Mouse (Mus musculus) liver, embryonic 15.5 days (tissue): ENCODE measurements around the gene Bmp4. TPM values are rescaled to one million over a fixed set of nuclear protein-coding genes. Genes with fewer than 3 reads are reported as not detected.

Source experiments
- ATAC-seq: fragments of 200-750 bp; cut with Nextera tagmentation; 2 replicates; pipeline ENCODE4 v1.8.0; 2017; ENCODE audit warnings: moderate number of reproducible peaks, mild to moderate bottlenecking, moderate library complexity; ENCODE audit not compliant: insufficient read depth
- H3K27ac ChIP-seq: fragments of 300-500 bp; sonication (generic); replicated peaks from 2 replicates; pipeline ENCODE4 v1.5.1; 2015; ENCODE audit warnings: mild to moderate bottlenecking, inconsistent platforms
- H3K27me3 ChIP-seq: fragments of 300-500 bp; sonication (generic); 2 replicates; pipeline ENCODE4 v1.6.1; 2015; ENCODE audit warnings: mild to moderate bottlenecking, inconsistent platforms
- H3K36me3 ChIP-seq: fragments of 300-500 bp; sonication (generic); replicated peaks from 2 replicates; pipeline ENCODE4 v1.6.1; 2015; ENCODE audit warnings: moderate library complexity, mild to moderate bottlenecking, inconsistent platforms
- H3K4me1 ChIP-seq: fragments of 300-500 bp; sonication (generic); replicated peaks from 2 replicates; pipeline ENCODE4 v1.6.1; 2015; ENCODE audit warnings: inconsistent platforms
- H3K4me2 ChIP-seq: fragments of 300-500 bp; sonication (generic); 2 replicates; pipeline ENCODE4 v1.6.1; 2015; ENCODE audit warnings: moderate library complexity, mild to moderate bottlenecking, inconsistent platforms
- H3K4me3 ChIP-seq: fragments of 300-500 bp; sonication (generic); replicated peaks from 2 replicates; pipeline ENCODE4 v1.5.1; 2015; ENCODE audit warnings: mild to moderate bottlenecking, inconsistent platforms
- H3K9ac ChIP-seq: fragments of 300-500 bp; sonication (generic); 2 replicates; pipeline ENCODE4 v1.6.1; 2015; ENCODE audit warnings: moderate library complexity, mild to moderate bottlenecking, inconsistent platforms
- H3K9me3 ChIP-seq: fragments of 300-500 bp; sonication (generic); replicated peaks from 2 replicates; pipeline ENCODE4 v1.6.1; 2016; ENCODE audit warnings: inconsistent platforms
- WGBS: fragments of 180-500 bp; shearing (Covaris S2); methylation state at CpG from one replicate; pipeline ENCODE4 v1.1.7; 2015; ENCODE audit warnings: mixed read lengths; ENCODE audit not compliant: insufficient replicate concordance; 5-methylcytosine and 5-hydroxymethylcytosine counted together
- polyA plus RNA-seq: library from polyadenylated mRNA; unstranded; fragments of >200 nt; fragmentation: Nextera tagmentation; extraction: Ambion mirVana; gene quantifications from 2 replicates; pipeline ENCODE4 v1.2.1, GENCODE M21; 2015

Bmp4 gene
- polyA plus RNA-seq, 1 experiment from 2014 or later, result 0.89 TPM

GRCm38 (mm10) chr14:46408319-46408718 is 17.9 kb upstream of the Bmp4 start:
- Histone ChIP-seq H3K9ac (no peak overlapping the region), H3K27me3 (no peaks in the 10 kb centered on the region), H3K9me3 (no peaks in the 10 kb centered on the region), H3K4me2 (no peak overlapping the region), H3K4me3 (no peak overlapping the region), H3K4me1 (no peaks in the 10 kb centered on the region), H3K27ac (no peak overlapping the region), H3K36me3 (no peaks in the 10 kb centered on the region)
- WGBS, result 67% methylated on average over 3 of the region's 3 CpGs
- no peak for ATAC-seq

DNA sequence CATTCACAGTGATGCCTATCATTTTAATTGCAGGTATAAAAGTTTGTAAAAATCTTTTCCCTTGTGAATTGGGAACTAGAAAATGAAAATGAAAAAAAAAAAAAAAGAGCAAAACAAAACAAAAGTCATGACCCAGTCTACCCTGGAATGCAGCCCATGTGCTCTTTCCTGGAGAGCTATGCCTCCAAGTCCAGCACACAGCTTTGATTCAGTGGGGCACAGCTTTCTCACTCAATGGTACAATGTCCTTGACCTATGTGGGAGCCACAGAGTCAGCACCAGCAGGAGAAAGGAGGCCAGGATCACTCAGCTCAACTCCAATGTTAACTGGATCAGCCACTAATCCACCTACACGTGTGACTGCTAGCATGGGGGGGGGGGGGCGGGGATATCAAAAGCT is 9.5 kb upstream of the Bmp4 start:
- 72% methylated on average over 2 of the region's 2 CpGs for WGBS
- peaks cover 60% of the 10 kb centered on the region for H3K27me3 ChIP-seq

GRCm38 (mm10) chr14:46398091-46398695 is 7.7 kb upstream of the Bmp4 start:
- H3K4me3 ChIP-seq, result peak overlapping the region; percentile 7; the same call in 1 of the 2 replicates
- H3K9ac ChIP-seq, result no peak overlapping the region
- 3% methylated on average over 27 of the region's 27 CpGs for WGBS
- no peak overlapping the region for H3K27ac ChIP-seq
- ATAC-seq, result no peak
- H3K4me1 ChIP-seq, result no peaks in the 10 kb centered on the region; the same call in 1 of the 2 replicates
- peaks cover 68% of the 10 kb centered on the region for H3K27me3 ChIP-seq
- no peaks in the 10 kb centered on the region for H3K9me3 ChIP-seq
- H3K4me2 ChIP-seq, result peak overlapping the region; percentile 49
- no peaks in the 10 kb centered on the region for H3K36me3 ChIP-seq

More for the DNA sequence above, 9.5 kb upstream of the Bmp4 start:
- H3K4me1 ChIP-seq, result no peaks in the 10 kb centered on the region; the same call in 1 of the 2 replicates
- H3K4me3 ChIP-seq, result no peak overlapping the region
- no peak overlapping the region for H3K27ac ChIP-seq
- H3K36me3 ChIP-seq, result no peaks in the 10 kb centered on the region
- no peak overlapping the region for H3K9ac ChIP-seq
- H3K9me3 ChIP-seq, result no peaks in the 10 kb centered on the region
- ATAC-seq, result no peak
- no peak overlapping the region for H3K4me2 ChIP-seq

DNA sequence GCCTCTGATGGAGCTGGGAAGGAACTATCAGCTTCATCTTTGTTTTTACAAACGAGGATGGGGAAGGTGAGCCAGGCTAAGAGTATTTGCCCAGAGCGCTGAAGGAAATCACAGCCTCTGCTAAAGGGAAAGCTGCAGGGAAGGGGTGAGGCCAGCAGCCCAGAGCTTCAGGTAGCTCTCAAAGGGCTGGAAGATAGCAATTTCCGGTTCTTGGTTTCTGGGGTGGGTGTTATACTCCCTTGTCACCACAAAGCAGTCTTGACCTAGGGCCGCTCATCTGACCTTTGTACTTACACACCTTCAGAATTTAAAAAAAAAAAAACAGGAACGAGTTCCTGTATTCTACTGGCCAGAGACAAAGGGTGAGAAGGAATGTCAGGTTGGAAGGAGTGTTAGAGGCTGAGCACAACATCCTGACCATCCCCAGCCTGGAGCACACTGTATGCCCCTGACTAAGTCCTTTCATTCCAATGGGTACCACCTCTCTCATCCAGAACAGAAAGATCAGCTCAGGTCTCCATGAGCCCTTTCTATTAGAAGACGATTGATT is 1.2 kb upstream of the Bmp4 start:
- no peak overlapping the region for H3K4me2 ChIP-seq

DNA sequence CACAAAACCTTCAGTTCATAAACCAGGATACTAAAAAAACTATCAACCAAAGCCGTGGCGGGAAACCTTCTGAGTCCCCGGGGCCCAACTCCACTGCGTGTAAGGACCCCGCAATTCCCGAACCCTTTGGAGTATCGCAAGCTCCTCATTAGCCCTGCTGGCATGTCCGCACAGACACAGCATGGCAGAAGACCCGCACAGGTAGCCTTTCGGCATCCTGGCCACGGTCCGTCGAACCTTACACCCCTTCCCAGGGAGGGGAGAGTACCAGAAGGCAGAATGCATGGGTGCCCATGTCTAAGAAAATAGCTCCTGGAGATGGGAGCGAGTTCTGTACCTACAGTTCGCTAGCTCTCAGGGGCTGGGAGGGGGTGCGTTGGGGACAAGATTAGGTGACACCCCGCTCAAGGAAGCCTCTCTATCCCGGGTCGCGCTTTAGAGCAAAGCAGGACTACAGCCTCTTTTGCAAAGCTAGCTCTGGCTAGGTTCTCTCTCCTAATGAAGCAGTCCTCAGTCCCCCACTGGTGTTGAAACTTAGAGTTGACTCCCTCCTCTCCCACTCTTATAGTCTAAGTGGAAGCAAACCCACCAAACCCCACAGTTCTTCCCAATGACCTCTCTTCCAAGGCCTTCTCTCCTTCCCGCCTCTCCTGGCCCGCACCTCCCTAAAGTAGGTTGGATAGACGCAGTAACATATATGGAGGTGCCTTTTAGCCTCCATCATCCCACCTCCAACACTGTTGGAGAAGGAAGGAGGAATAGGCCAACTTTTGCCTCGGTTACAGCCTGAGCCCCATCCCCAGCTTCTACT is 826 bp downstream of the Bmp4 start:
- WGBS, result 5% methylated on average over 24 of the region's 24 CpGs
- Histone ChIP-seq H3K36me3 (no peaks in the 10 kb centered on the region), H3K27ac (no peak overlapping the region), H3K9ac (no peak overlapping the region), H3K4me2 (peak overlapping the region; percentile 35), H3K9me3 (no peaks in the 10 kb centered on the region), H3K4me3 (no peak overlapping the region), H3K27me3 (peaks cover 91% of the 10 kb centered on the region), H3K4me1 (peaks cover 12% of the 10 kb centered on the region)
- ATAC-seq, result no peak

More for the DNA sequence above, 1.2 kb upstream of the Bmp4 start:
- Histone ChIP-seq H3K4me3 (no peak overlapping the region), H3K9ac (no peak overlapping the region), H3K36me3 (no peaks in the 10 kb centered on the region), H3K27ac (no peak overlapping the region), H3K27me3 (peaks cover 85% of the 10 kb centered on the region), H3K9me3 (no peaks in the 10 kb centered on the region), H3K4me1 (peaks cover 12% of the 10 kb centered on the region)
- no peak for ATAC-seq
- 31% methylated on average over 6 of the region's 6 CpGs for WGBS

DNA sequence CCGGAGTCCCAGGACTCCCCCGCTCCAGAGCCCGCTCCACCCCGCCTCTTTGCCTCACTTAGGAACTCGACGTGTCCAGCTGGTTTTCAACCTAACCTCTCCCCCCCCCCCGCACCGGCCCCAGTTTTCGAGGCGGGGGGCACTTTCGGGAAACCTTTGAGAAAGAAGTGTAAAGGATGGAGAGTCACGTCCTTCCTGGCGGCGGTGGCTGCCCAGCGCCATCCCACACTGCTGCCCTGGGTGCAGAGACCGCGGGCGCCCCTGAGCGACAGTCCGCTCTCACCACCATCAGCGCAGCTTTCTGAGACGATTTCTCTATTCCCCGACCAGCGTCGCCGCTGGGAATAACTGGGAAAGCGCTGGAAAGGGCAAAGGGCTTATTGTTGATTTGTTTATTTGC is 1.8 kb downstream of the Bmp4 start:
- under 1% methylated on average over 27 of the region's 27 CpGs for WGBS
- H3K9ac ChIP-seq, result no peak overlapping the region
- peaks cover 12% of the 10 kb centered on the region for H3K4me1 ChIP-seq
- H3K4me2 ChIP-seq, result peak overlapping the region; percentile 63
- peaks cover 97% of the 10 kb centered on the region for H3K27me3 ChIP-seq
- ATAC-seq, result no peak
- H3K27ac ChIP-seq, result no peak overlapping the region
- no peaks in the 10 kb centered on the region for H3K36me3 ChIP-seq
- no peaks in the 10 kb centered on the region for H3K9me3 ChIP-seq
- peak overlapping the region; percentile 53 for H3K4me3 ChIP-seq

DNA sequence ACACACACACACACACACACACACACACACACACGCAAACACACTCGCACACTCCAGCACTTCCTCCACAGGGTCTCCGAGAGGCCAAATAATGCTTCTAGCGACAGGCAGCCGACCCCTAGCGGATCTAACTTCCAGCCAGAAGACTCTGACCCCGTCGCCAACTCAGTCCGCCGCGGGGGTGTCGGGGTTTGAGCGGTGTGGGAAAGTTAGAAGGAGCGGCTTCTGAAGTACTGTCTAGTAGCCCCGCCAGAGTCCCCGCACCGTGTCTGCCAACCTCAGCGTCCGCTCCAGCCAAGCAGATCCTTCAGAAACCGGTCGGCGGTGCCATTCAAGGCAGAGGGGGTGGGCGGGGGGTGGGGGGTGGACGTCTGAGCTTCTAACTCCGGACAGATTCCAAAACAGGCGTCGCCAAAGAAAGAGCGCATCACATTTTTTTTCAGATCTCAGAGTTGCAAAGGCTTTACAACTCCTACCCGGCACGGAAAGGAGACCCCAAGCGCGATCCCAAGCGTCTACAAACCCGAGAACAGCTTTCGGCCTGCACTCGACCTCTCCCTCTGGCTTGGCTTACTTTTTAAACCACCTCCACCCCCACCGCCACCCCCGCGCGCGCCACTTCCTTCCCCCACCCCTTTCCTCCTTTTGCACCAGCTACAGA is 2.5 kb downstream of the Bmp4 start:
- H3K4me2 ChIP-seq, result peak overlapping the region; percentile 63
- peaks cover 12% of the 10 kb centered on the region for H3K4me1 ChIP-seq
- peak overlapping the region; percentile 53 for H3K4me3 ChIP-seq
- H3K36me3 ChIP-seq, result no peaks in the 10 kb centered on the region
- peaks cover 97% of the 10 kb centered on the region for H3K27me3 ChIP-seq
- no peak overlapping the region; the same call in 1 of the 2 replicates for H3K9ac ChIP-seq
- no peak overlapping the region for H3K27ac ChIP-seq
- WGBS, result 1% methylated on average over 41 of the region's 41 CpGs
- H3K9me3 ChIP-seq, result no peaks in the 10 kb centered on the region
- ATAC-seq, result peak; percentile 25; the same call in 1 of the 2 replicates

DNA sequence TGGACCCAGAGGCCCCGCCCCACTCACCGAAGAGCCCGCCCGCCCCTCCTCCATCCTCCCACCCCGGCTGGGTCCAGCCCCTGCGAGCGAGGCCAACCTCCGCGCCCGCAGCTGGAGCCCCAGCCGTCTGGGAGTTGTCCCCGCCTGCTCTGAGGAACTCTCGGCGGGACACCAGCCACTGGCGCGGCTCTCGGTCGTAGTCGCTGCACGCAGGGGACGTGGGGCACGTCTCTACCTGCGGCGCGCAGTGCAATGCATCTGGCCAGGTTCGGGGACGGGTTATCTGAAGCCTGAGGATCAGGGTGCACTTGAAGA is 3.2 kb downstream of the Bmp4 start:
- WGBS, result 0% methylated on average over 27 of the region's 27 CpGs
- H3K4me1 ChIP-seq, result peaks cover 12% of the 10 kb centered on the region
- H3K4me2 ChIP-seq, result peak overlapping the region; percentile 63
- peak; percentile 80 for ATAC-seq
- H3K27me3 ChIP-seq, result peaks cover 97% of the 10 kb centered on the region
- no peaks in the 10 kb centered on the region for H3K36me3 ChIP-seq
- no peak overlapping the region for H3K27ac ChIP-seq
- H3K9ac ChIP-seq, result no peak overlapping the region; the same call in 1 of the 2 replicates
- no peaks in the 10 kb centered on the region for H3K9me3 ChIP-seq
- peak overlapping the region; percentile 53 for H3K4me3 ChIP-seq

GRCm38 (mm10) chr14:46386478-46387356 is 3.8 kb downstream of the Bmp4 start:
- Histone ChIP-seq H3K4me3 (peak overlapping the region; percentile 53), H3K9me3 (no peaks in the 10 kb centered on the region), H3K27me3 (peaks cover 97% of the 10 kb centered on the region), H3K36me3 (no peaks in the 10 kb centered on the region), H3K4me1 (peaks cover 12% of the 10 kb centered on the region), H3K27ac (no peak overlapping the region), H3K4me2 (peak overlapping the region; percentile 63), H3K9ac (no peak overlapping the region)
- WGBS, result 1% methylated on average over 28 of the region's 28 CpGs
- no peak for ATAC-seq

- peak overlapping the region; percentile 53 for H3K4me3 ChIP-seq
- no peak overlapping the region for H3K27ac ChIP-seq
- H3K4me1 ChIP-seq, result peaks cover 12% of the 10 kb centered on the region
- no peak for ATAC-seq
- peak overlapping the region; percentile 63 for H3K4me2 ChIP-seq
- H3K9ac ChIP-seq, result no peak overlapping the region
- H3K36me3 ChIP-seq, result no peaks in the 10 kb centered on the region
- 2% methylated on average over 39 of the region's 39 CpGs for WGBS
- peaks cover 97% of the 10 kb centered on the region for H3K27me3 ChIP-seq
- H3K9me3 ChIP-seq, result no peaks in the 10 kb centered on the region
These were observed 4.6 kb downstream of the Bmp4 start for GRCm38 (mm10) chr14:46385701-46386477.
